Mouse (Mus musculus) heart, embryonic 10.5 days (tissue): Measurements from ENCODE around the gene Nfil3. TPM values are rescaled to one million over a fixed set of nuclear protein-coding genes. Genes with fewer than 3 reads are reported as not detected.

ENCODE experiments used
- DNase-seq: peaks from one replicate; pipeline ENCODE4 v3.0.0-alpha.2; 2017; ENCODE audit warnings: low spot score
- H3K27ac ChIP-seq: fragments of 300-500 bp; sonication (generic); 2 replicates; pipeline ENCODE4 v1.5.1; 2016; ENCODE audit warnings: mild to moderate bottlenecking
- H3K27me3 ChIP-seq: fragments of 300-500 bp; sonication (generic); 2 replicates; pipeline ENCODE4 v1.6.1; 2016; ENCODE audit warnings: mild to moderate bottlenecking; ENCODE audit not compliant: poor library complexity, insufficient read depth, severe bottlenecking
- H3K36me3 ChIP-seq: fragments of 300-500 bp; sonication (generic); 2 replicates; pipeline ENCODE4 v1.6.1; 2016; ENCODE audit warnings: mild to moderate bottlenecking, moderate library complexity
- H3K4me1 ChIP-seq: fragments of 300-500 bp; sonication (generic); 2 replicates; pipeline ENCODE4 v1.6.1; 2016; ENCODE audit warnings: mild to moderate bottlenecking
- H3K4me3 ChIP-seq: fragments of 300-500 bp; sonication (generic); 2 replicates; pipeline ENCODE4 v1.5.1; 2016; ENCODE audit warnings: mild to moderate bottlenecking, moderate library complexity
- H3K9me3 ChIP-seq: fragments of 300-500 bp; sonication (generic); 2 replicates; pipeline ENCODE4 v1.6.1; 2016; ENCODE audit warnings: mild to moderate bottlenecking, moderate library complexity
- WGBS: fragments of 180-500 bp; shearing (Covaris S2); methylation state at CpG from one replicate; pipeline ENCODE4 v1.1.7; 2016; 5-methylcytosine and 5-hydroxymethylcytosine counted together
- polyA plus RNA-seq: library from polyadenylated mRNA; unstranded; fragments of >200 nt; fragmentation: Nextera tagmentation; extraction: Ambion mirVana; gene quantifications from 2 replicates; pipeline ENCODE4 v1.2.1, GENCODE M21; 2016

The Nfil3 gene
- polyA plus RNA-seq, 1 experiment from 2014 or later = 32.7 TPM

GRCm38 (mm10) chr13:52921065-52921825, 59.6 kb downstream of the Nfil3 start:
- DNase-seq = no peak
- no peaks in the 10 kb centered on the region for H3K27me3 ChIP-seq
- H3K4me1 ChIP-seq = peaks cover 32% of the 10 kb centered on the region
- no peak overlapping the region for H3K4me3 ChIP-seq
- peaks cover 7% of the 10 kb centered on the region; the same call in 1 of the 2 replicates for H3K36me3 ChIP-seq
- H3K9me3 ChIP-seq = no peaks in the 10 kb centered on the region
- WGBS = 89% methylated on average over 7 of the region's 7 CpGs
- no peak overlapping the region for H3K27ac ChIP-seq

- no peak overlapping the region for H3K4me3 ChIP-seq
Measured at GRCm38 (mm10) chr13:52919790-52920352, 61.0 kb downstream of the Nfil3 start.

GRCm38 (mm10) chr13:52918333-52918732, 62.5 kb downstream of the Nfil3 start:
- no peaks in the 10 kb centered on the region for H3K9me3 ChIP-seq
- no peaks in the 10 kb centered on the region for H3K27me3 ChIP-seq
- no peak overlapping the region for H3K27ac ChIP-seq
- peaks cover 39% of the 10 kb centered on the region for H3K4me1 ChIP-seq
- H3K4me3 ChIP-seq = no peak overlapping the region
- peaks cover 7% of the 10 kb centered on the region; the same call in 1 of the 2 replicates for H3K36me3 ChIP-seq
- WGBS = 90% methylated on average over 5 of the region's 5 CpGs
- DNase-seq = no peak

More at GRCm38 (mm10) chr13:52919790-52920352, 61.0 kb downstream of the Nfil3 start:
- Histone ChIP-seq H3K9me3 (no peaks in the 10 kb centered on the region), H3K27me3 (no peaks in the 10 kb centered on the region), H3K27ac (no peak overlapping the region; the same call in 1 of the 2 replicates), H3K36me3 (peaks cover 7% of the 10 kb centered on the region; the same call in 1 of the 2 replicates), H3K4me1 (peaks cover 40% of the 10 kb centered on the region)
- DNase-seq = no peak
- WGBS = 55% methylated on average over 10 of the region's 10 CpGs

Other genes with a start within 250 kb of the Nfil3 start
- gene Auh, start 51.4 kb downstream of the Nfil3 start, polyA plus RNA-seq = 44.9 and 53.3 TPM in 2 replicates